23 mouse cellular contexts compared by ENCODE assay signal in genomic region chr1:50981151-50981828, GRCm38 (mm10).
DNase-seq lines count a peak whose midpoint lies in the region; ATAC-seq and TF ChIP-seq lines count a peak whose summit lies in the region.
"Had no signal": no experiment of that assay in that cellular context is flagged by ENCODE, and none has a peak within 500 bp of the region (broad histone marks: within the 10 kb centered on the region; RNA-seq: fewer than 3 reads in every experiment).

No protein-coding gene starts in this region.

- WGBS in midbrain, embryonic 14.5 days, result 64% methylated on average over 7 of the region's 7 CpGs
- WGBS in midbrain, embryonic 15.5 days, result 58% methylated on average over 7 of the region's 7 CpGs
- WGBS in hindbrain, postnatal 0 days, result 59% methylated on average over 7 of the region's 7 CpGs
- 79% methylated on average over 7 of the region's 7 CpGs for WGBS in kidney, embryonic 16.5 days
- WGBS in heart, embryonic 12.5 days, result 78% methylated on average over 7 of the region's 7 CpGs

- no peaks in the 10 kb centered on the region for H3K36me3 ChIP-seq in midbrain, embryonic 14.5 days (ENCODE audit: control insufficient read depth, insufficient read depth, low read length)
- H3K36me3 ChIP-seq in midbrain, embryonic 15.5 days (replicated peaks), result no peaks in the 10 kb centered on the region
- no peaks in the 10 kb centered on the region for H3K36me3 ChIP-seq in hindbrain, postnatal 0 days (ENCODE audit: insufficient read depth, low read length)
- H3K36me3 ChIP-seq in kidney, embryonic 16.5 days (ENCODE audit: insufficient read depth, low read length), result no peaks in the 10 kb centered on the region
- no peaks in the 10 kb centered on the region for H3K36me3 ChIP-seq in heart, embryonic 12.5 days
- H3K36me3 ChIP-seq: embryonic facial prominence, embryonic 15.5 days; limb, embryonic 15.5 days; midbrain, embryonic 12.5 days; neural tube, embryonic 12.5 days had no signal

- H3K27me3 ChIP-seq in midbrain, embryonic 14.5 days (ENCODE audit: control insufficient read depth, insufficient read depth, low read length), result no peaks in the 10 kb centered on the region
- no peaks in the 10 kb centered on the region for H3K27me3 ChIP-seq in midbrain, embryonic 15.5 days (replicated peaks)
- no peaks in the 10 kb centered on the region for H3K27me3 ChIP-seq in hindbrain, postnatal 0 days (ENCODE audit: insufficient read depth, low read length)
- no peaks in the 10 kb centered on the region for H3K27me3 ChIP-seq in kidney, embryonic 16.5 days (ENCODE audit: insufficient read depth, low read length)
- no peaks in the 10 kb centered on the region for H3K27me3 ChIP-seq in heart, embryonic 12.5 days (replicated peaks)
- H3K27me3 ChIP-seq: embryonic facial prominence, embryonic 15.5 days; limb, embryonic 15.5 days; midbrain, embryonic 12.5 days; neural tube, embryonic 12.5 days had no signal

- no peaks in the 10 kb centered on the region for H3K4me1 ChIP-seq in midbrain, embryonic 14.5 days (ENCODE audit: control insufficient read depth, insufficient read depth, low read length)
- 0 out of 2 replicates have a peak, but pooled peaks cover 3% of the 10 kb centered on the region for H3K4me1 ChIP-seq in midbrain, embryonic 15.5 days
- no peaks in the 10 kb centered on the region for H3K4me1 ChIP-seq in hindbrain, postnatal 0 days (ENCODE audit: insufficient read depth, low read length)
- H3K4me1 ChIP-seq in kidney, embryonic 16.5 days (ENCODE audit: insufficient read depth, low read length), result no peaks in the 10 kb centered on the region
- no peaks in the 10 kb centered on the region for H3K4me1 ChIP-seq in heart, embryonic 12.5 days (replicated peaks)
- H3K4me1 ChIP-seq: embryonic facial prominence, embryonic 15.5 days; limb, embryonic 15.5 days; midbrain, embryonic 12.5 days; neural tube, embryonic 12.5 days had no signal

- peak overlapping the region; percentile 65 for H3K27ac ChIP-seq in layer of hippocampus, adult 2 months
- H3K27ac ChIP-seq in midbrain, embryonic 14.5 days (replicated peaks; ENCODE audit: low read depth, low read length), result 0 out of 2 replicates have a peak overlapping the region, but pooled peaks have one; percentile 10
- H3K27ac ChIP-seq in midbrain, embryonic 15.5 days, result no peak overlapping the region
- H3K27ac ChIP-seq in hindbrain, postnatal 0 days, result no peak overlapping the region
- H3K27ac ChIP-seq in kidney, embryonic 16.5 days (ENCODE audit: low read length), result no peak overlapping the region
- no peak overlapping the region for H3K27ac ChIP-seq in heart, embryonic 12.5 days (ENCODE audit: poor library complexity, severe bottlenecking)
- H3K27ac ChIP-seq: embryonic facial prominence, embryonic 15.5 days; limb, embryonic 15.5 days; liver, embryonic 14.5 days; midbrain, embryonic 12.5 days; neural tube, embryonic 12.5 days had no signal

- H3K9me3 ChIP-seq in midbrain, embryonic 14.5 days (ENCODE audit: control insufficient read depth, low read length), result no peaks in the 10 kb centered on the region
- no peaks in the 10 kb centered on the region for H3K9me3 ChIP-seq in midbrain, embryonic 15.5 days
- no peaks in the 10 kb centered on the region for H3K9me3 ChIP-seq in hindbrain, postnatal 0 days (ENCODE audit: low read length)
- no peaks in the 10 kb centered on the region for H3K9me3 ChIP-seq in kidney, embryonic 16.5 days (ENCODE audit: low read length)
- H3K9me3 ChIP-seq in heart, embryonic 12.5 days (replicated peaks), result no peaks in the 10 kb centered on the region
- H3K9me3 ChIP-seq: embryonic facial prominence, embryonic 15.5 days; limb, embryonic 15.5 days; midbrain, embryonic 12.5 days; neural tube, embryonic 12.5 days had no signal

- no peak overlapping the region for H3K9ac ChIP-seq in midbrain, embryonic 14.5 days (replicated peaks; ENCODE audit: low read length)
- no peak overlapping the region for H3K9ac ChIP-seq in midbrain, embryonic 15.5 days
- H3K9ac ChIP-seq in hindbrain, postnatal 0 days (replicated peaks; ENCODE audit: low read length), result no peak overlapping the region
- no peak overlapping the region for H3K9ac ChIP-seq in kidney, embryonic 16.5 days (replicated peaks; ENCODE audit: low read length)
- no peak overlapping the region for H3K9ac ChIP-seq in heart, embryonic 12.5 days
- H3K9ac ChIP-seq: embryonic facial prominence, embryonic 15.5 days; limb, embryonic 15.5 days; liver, embryonic 14.5 days; midbrain, embryonic 12.5 days; neural tube, embryonic 12.5 days had no signal

- no peak for TF ChIP-seq CTCF in layer of hippocampus, adult 2 months (conservative IDR thresholded peaks at IDR 0.05)
- TF ChIP-seq CTCF in hindbrain, postnatal 0 days (IDR thresholded peaks at IDR 0.05; ENCODE audit: low read depth), result no peak

- no peak for ATAC-seq in midbrain, embryonic 14.5 days (ENCODE audit: low FRiP score, low TSS enrichment)
- no peak; the same call in 1 of the 2 replicates for ATAC-seq in midbrain, embryonic 15.5 days (replicated peaks)
- ATAC-seq in hindbrain, postnatal 0 days, result no peak
- no peak for ATAC-seq in kidney, embryonic 16.5 days (ENCODE audit: low FRiP score, low TSS enrichment)
- ATAC-seq in heart, embryonic 12.5 days (ENCODE audit: insufficient number of reproducible peaks, low FRiP score), result no peak
- ATAC-seq: activated CD4-positive, CD25-positive, alpha-beta regulatory T cell, adult 4 months; forebrain, embryonic 14.5 days had no signal

- DNase-seq in layer of hippocampus, adult 2 months (ENCODE audit: low spot score in 2 of 2), result no peak
- DNase-seq in layer of hippocampus, adult 9-10 months (ENCODE audit: low spot score), result no peak
- DNase-seq in midbrain, embryonic 14.5 days, result peak; percentile 53
- peak; percentile 13 for DNase-seq in hindbrain, postnatal 0 days (ENCODE audit: low spot score)
- DNase-seq in lung, postnatal 4 days, result peak; percentile 14 to 43
- DNase-seq: adrenal gland, postnatal 10 days; cerebellum, adult 8-10 months; gastrocnemius, postnatal 14 days; heart, adult 18-20 months; kidney, adult 18-20 months; kidney, postnatal 14 days; left cerebral cortex, postnatal 4 days; thymus, postnatal 25 days had no signal

- no peak overlapping the region for H3K4me2 ChIP-seq in midbrain, embryonic 14.5 days (ENCODE audit: low read length)
- no peak overlapping the region for H3K4me2 ChIP-seq in midbrain, embryonic 15.5 days
- no peak overlapping the region for H3K4me2 ChIP-seq in hindbrain, postnatal 0 days (ENCODE audit: low read depth, low read length)
- H3K4me2 ChIP-seq in kidney, embryonic 16.5 days (replicated peaks; ENCODE audit: low read depth, low read length), result no peak overlapping the region
- no peak overlapping the region for H3K4me2 ChIP-seq in heart, embryonic 12.5 days
- H3K4me2 ChIP-seq: embryonic facial prominence, embryonic 15.5 days; limb, embryonic 15.5 days; midbrain, embryonic 12.5 days; neural tube, embryonic 12.5 days had no signal

- H3K4me3 ChIP-seq in layer of hippocampus, adult 2 months, result no peak overlapping the region
- H3K4me3 ChIP-seq in midbrain, embryonic 14.5 days (replicated peaks; ENCODE audit: low read depth, low read length), result no peak overlapping the region
- no peak overlapping the region for H3K4me3 ChIP-seq in midbrain, embryonic 15.5 days
- H3K4me3 ChIP-seq in hindbrain, postnatal 0 days (ENCODE audit: low read length), result no peak overlapping the region
- H3K4me3 ChIP-seq in kidney, embryonic 16.5 days (ENCODE audit: low read length), result no peak overlapping the region
- H3K4me3 ChIP-seq in heart, embryonic 12.5 days, result no peak overlapping the region
- H3K4me3 ChIP-seq: embryonic facial prominence, embryonic 15.5 days; limb, embryonic 15.5 days; midbrain, embryonic 12.5 days; neural tube, embryonic 12.5 days had no signal

Comparison
In these comparisons a context has a peak if more than half of its experiments do, and no peak if none do; other contexts are left out.
1. H3K27ac ChIP-seq: peak in layer of hippocampus, adult 2 months (single experiment) and midbrain, embryonic 14.5 days (single experiment); none in midbrain, embryonic 15.5 days (single experiment), hindbrain, postnatal 0 days (single experiment), kidney, embryonic 16.5 days (single experiment) and heart, embryonic 12.5 days (single experiment).
2. DNase-seq: peak in midbrain, embryonic 14.5 days (single experiment), hindbrain, postnatal 0 days (single experiment) and lung, postnatal 4 days (2 of 2); none in layer of hippocampus, adult 2 months (0 of 2) and layer of hippocampus, adult 9-10 months (single experiment).